Mouse (Mus musculus) naive thymus-derived CD4-positive, alpha-beta T cell, adult 2 months (primary cell): Measurements from ENCODE around the gene Pou2f3.
A peak's percentile ranks its signal among the peaks of the same experiment; 100 is the strongest.

Experiments used
- DNase-seq: peaks from one replicate; pipeline ENCODE4 v3.0.0-alpha.2; 2011; ENCODE audit warnings: low read depth

Pou2f3 gene

GRCm38 (mm10) chr9:43210190-43210682 lies at the start of gene Pou2f3:
Gene Pou2f3 (minus strand): TSS chr9:43210369.
- no peak for DNase-seq

- no peak for DNase-seq
These were observed 43.1 kb upstream of the Pou2f3 start for GRCm38 (mm10) chr9:43253271-43253681.

GRCm38 (mm10) chr9:43252790-43253189 lies 42.6 kb upstream of the Pou2f3 start:
- DNase-seq: no peak

- DNase-seq: peak; percentile 19
These were observed 41.6 kb upstream of the Pou2f3 start for GRCm38 (mm10) chr9:43251786-43252185.

GRCm38 (mm10) chr9:43246738-43247180 lies 36.6 kb upstream of the Pou2f3 start:
- DNase-seq: no peak

GRCm38 (mm10) chr9:43245801-43246570 lies 35.8 kb upstream of the Pou2f3 start:
- DNase-seq: no peak

GRCm38 (mm10) chr9:43242432-43242831 lies 32.3 kb upstream of the Pou2f3 start:
- DNase-seq: peak; percentile 17

GRCm38 (mm10) chr9:43241970-43242369 lies 31.8 kb upstream of the Pou2f3 start:
- no peak for DNase-seq

- DNase-seq: no peak
These were observed 31.1 kb upstream of the Pou2f3 start for GRCm38 (mm10) chr9:43241291-43241690.

- no peak for DNase-seq
These were observed 30.4 kb upstream of the Pou2f3 start for GRCm38 (mm10) chr9:43240594-43240900.

- DNase-seq: peak; percentile 16
These were observed 29.8 kb upstream of the Pou2f3 start, which contains the start of gene Oaf for GRCm38 (mm10) chr9:43239712-43240593. Gene Oaf (minus strand): TSS chr9:43239911.

- DNase-seq: no peak
These were observed 28.7 kb upstream of the Pou2f3 start for GRCm38 (mm10) chr9:43238631-43239545.

- DNase-seq: no peak
These were observed 28.0 kb upstream of the Pou2f3 start for GRCm38 (mm10) chr9:43238167-43238566.

- no peak for DNase-seq
These were observed 27.1 kb upstream of the Pou2f3 start for GRCm38 (mm10) chr9:43237111-43237775.

GRCm38 (mm10) chr9:43236576-43236975 lies 26.4 kb upstream of the Pou2f3 start:
- no peak for DNase-seq

GRCm38 (mm10) chr9:43236106-43236505 lies 25.9 kb upstream of the Pou2f3 start:
- DNase-seq: no peak

GRCm38 (mm10) chr9:43235336-43235735 lies 25.2 kb upstream of the Pou2f3 start:
- DNase-seq: no peak

- DNase-seq: no peak
These were observed 24.3 kb upstream of the Pou2f3 start for GRCm38 (mm10) chr9:43234496-43234895.

GRCm38 (mm10) chr9:43233515-43233914 lies 23.3 kb upstream of the Pou2f3 start:
- DNase-seq: no peak

GRCm38 (mm10) chr9:43233044-43233443 lies 22.9 kb upstream of the Pou2f3 start:
- DNase-seq: no peak

GRCm38 (mm10) chr9:43232286-43232685 lies 22.1 kb upstream of the Pou2f3 start:
- no peak for DNase-seq
